Mouse (Mus musculus) testis, adult 2 months (tissue): ENCODE data around the gene Bmp5.

Experiments used
- CTCF ChIP-seq: fragments of 200-500 bp; IDR thresholded peaks from 2 replicates; pipeline ENCODE4 v1.5.1; 2012; ENCODE audit warnings: low read depth, mild to moderate bottlenecking, inconsistent platforms, low read length, moderate library complexity; ENCODE audit not compliant: control insufficient read depth, insufficient read depth, insufficient replicate concordance
- POLR2A ChIP-seq: fragments of 200-500 bp; IDR thresholded peaks from 2 replicates; pipeline ENCODE4 v1.6.1; 2012; ENCODE audit warnings: low read depth, mild to moderate bottlenecking, inconsistent platforms, low read length, moderate library complexity; ENCODE audit not compliant: control insufficient read depth

DNA sequence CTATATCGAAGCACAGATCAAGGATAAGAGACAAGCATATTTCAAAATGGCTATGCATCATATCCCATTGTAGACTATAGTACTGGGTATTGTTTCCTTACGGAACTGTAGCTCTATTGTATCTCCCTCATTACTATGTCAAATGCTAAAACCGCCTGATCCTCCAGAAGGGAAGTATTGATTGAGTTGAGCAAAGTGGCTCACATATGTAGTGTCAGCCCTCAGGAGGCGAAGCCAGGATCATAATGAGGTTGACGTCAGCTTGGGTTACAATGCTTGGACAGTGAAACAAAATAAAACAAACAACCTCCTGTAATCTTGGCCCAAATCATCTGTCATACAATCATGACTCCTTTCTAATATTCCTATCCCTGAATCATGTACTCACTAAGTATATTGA, 43.2 kb downstream of the Bmp5 start:
- TF ChIP-seq CTCF = no peak
- no peak for TF ChIP-seq POLR2A
